Mouse (Mus musculus): ENCODE results near the gene S1pr4. TPM values are rescaled to one million over a fixed set of nuclear protein-coding genes. Genes with fewer than 3 reads are reported as not detected.

S1pr4 gene
- polyA plus RNA-seq, 1 experiment from 2014 or later: 0.53 TPM

- 84% methylated on average over 11 of the region's 11 CpGs for WGBS
- Histone ChIP-seq H3K4me1 (replicated peaks) (peaks cover 20% of the 10 kb centered on the region), H3K27me3 (no peaks in the 10 kb centered on the region; the same call in 1 of the 2 replicates), H3K9me3 (no peaks in the 10 kb centered on the region), H3K4me3 (replicated peaks) (no peak overlapping the region), H3K4me2 (no peak overlapping the region), H3K27ac (no peak overlapping the region), H3K36me3 (peaks cover 64% of the 10 kb centered on the region), H3K9ac (replicated peaks) (0 out of 2 replicates have a peak overlapping the region, but pooled peaks have one; percentile 27)
- no peak for ATAC-seq (ENCODE audit: insufficient number of reproducible peaks, insufficient read depth, low FRiP score, low TSS enrichment, low read depth)
These were observed 7.2 kb downstream of the S1pr4 start for GRCm38 (mm10) chr10:81492606-81493240.

- no peak overlapping the region for H3K4me2 ChIP-seq
- no peaks in the 10 kb centered on the region for H3K9me3 ChIP-seq
- H3K27me3 ChIP-seq: no peaks in the 10 kb centered on the region; the same call in 1 of the 2 replicates
- no peak overlapping the region for H3K27ac ChIP-seq
- no peak overlapping the region for H3K4me3 ChIP-seq (replicated peaks)
- H3K36me3 ChIP-seq: peaks cover 81% of the 10 kb centered on the region
- WGBS: 94% methylated on average over 9 of the region's 9 CpGs
- H3K9ac ChIP-seq (replicated peaks): no peak overlapping the region
- peaks cover 17% of the 10 kb centered on the region for H3K4me1 ChIP-seq (replicated peaks)
- no peak for ATAC-seq (ENCODE audit: insufficient number of reproducible peaks, insufficient read depth, low FRiP score, low TSS enrichment, low read depth)
These were observed 8.9 kb downstream of the S1pr4 start for GRCm38 (mm10) chr10:81491018-81491417.

DNA sequence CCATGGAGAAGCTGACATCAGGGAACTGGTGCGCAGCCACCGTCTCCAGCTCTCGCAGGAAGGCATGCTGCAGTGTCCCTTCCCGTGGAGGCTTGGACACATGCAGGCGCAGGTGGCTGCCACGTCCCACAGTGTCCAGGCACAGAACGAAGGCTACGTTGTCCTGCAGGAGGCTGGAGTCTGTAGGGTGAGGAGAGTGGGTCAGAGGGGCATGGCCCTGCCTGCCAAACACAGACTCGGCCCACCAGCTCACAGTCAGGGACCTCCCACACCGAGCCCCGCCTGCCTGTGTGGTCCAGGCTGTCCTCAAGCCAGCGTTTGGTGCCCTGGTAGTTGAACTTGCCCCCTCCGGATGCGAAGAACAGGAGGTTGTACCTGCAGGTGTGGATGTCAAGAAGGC lies 10.0 kb downstream of the S1pr4 start:
- Histone ChIP-seq H3K9me3 (no peaks in the 10 kb centered on the region), H3K27me3 (no peaks in the 10 kb centered on the region; the same call in 1 of the 2 replicates), H3K36me3 (peaks cover 83% of the 10 kb centered on the region), H3K27ac (no peak overlapping the region), H3K4me3 (replicated peaks) (no peak overlapping the region), H3K4me2 (no peak overlapping the region), H3K4me1 (replicated peaks) (peaks cover 9% of the 10 kb centered on the region), H3K9ac (replicated peaks) (no peak overlapping the region)
- ATAC-seq (ENCODE audit: insufficient number of reproducible peaks, insufficient read depth, low FRiP score, low TSS enrichment, low read depth): no peak
- 82% methylated on average over 14 of the region's 14 CpGs for WGBS

- no peak for ATAC-seq (ENCODE audit: insufficient number of reproducible peaks, insufficient read depth, low FRiP score, low TSS enrichment, low read depth)
- 80% methylated on average over 11 of the region's 11 CpGs for WGBS
- Histone ChIP-seq H3K4me1 (replicated peaks) (no peaks in the 10 kb centered on the region), H3K27ac (no peak overlapping the region), H3K9me3 (no peaks in the 10 kb centered on the region), H3K4me3 (replicated peaks) (no peak overlapping the region), H3K27me3 (no peaks in the 10 kb centered on the region; the same call in 1 of the 2 replicates), H3K9ac (replicated peaks) (no peak overlapping the region), H3K4me2 (no peak overlapping the region), H3K36me3 (peaks cover 72% of the 10 kb centered on the region)
These were observed 11.9 kb downstream of the S1pr4 start for GRCm38 (mm10) chr10:81488081-81488480.

DNA sequence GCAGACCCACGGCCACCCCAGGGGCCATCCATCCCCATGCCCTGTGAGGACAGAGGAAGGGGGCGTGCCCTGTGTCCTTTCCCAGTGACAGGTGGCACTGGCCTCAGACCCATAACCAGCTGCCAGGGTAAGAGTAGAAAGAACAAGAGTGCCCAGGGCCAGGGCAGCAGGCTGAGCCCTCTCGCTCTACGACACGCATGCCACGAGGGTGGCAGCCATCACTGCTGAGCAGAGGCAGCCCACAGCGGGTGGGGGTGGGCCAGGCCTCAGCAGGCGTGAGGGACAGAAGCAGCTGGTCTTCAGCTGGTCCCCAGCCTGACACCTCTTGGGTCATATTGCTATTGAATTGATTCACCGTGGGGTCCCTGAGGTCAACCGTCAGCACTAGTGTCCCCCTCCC lies 13.4 kb downstream of the S1pr4 start:
- no peak overlapping the region for H3K9ac ChIP-seq (replicated peaks)
- ATAC-seq (ENCODE audit: insufficient number of reproducible peaks, insufficient read depth, low FRiP score, low TSS enrichment, low read depth): no peak
- H3K4me2 ChIP-seq: no peak overlapping the region
- no peaks in the 10 kb centered on the region for H3K9me3 ChIP-seq
- WGBS: 93% methylated on average over 10 of the region's 10 CpGs
- 0 out of 2 replicates have a peak, but pooled peaks cover 8% of the 10 kb centered on the region for H3K4me1 ChIP-seq (replicated peaks)
- H3K27me3 ChIP-seq: peaks cover 16% of the 10 kb centered on the region
- no peak overlapping the region for H3K4me3 ChIP-seq (replicated peaks)
- no peak overlapping the region for H3K27ac ChIP-seq
- H3K36me3 ChIP-seq: peaks cover 57% of the 10 kb centered on the region

DNA sequence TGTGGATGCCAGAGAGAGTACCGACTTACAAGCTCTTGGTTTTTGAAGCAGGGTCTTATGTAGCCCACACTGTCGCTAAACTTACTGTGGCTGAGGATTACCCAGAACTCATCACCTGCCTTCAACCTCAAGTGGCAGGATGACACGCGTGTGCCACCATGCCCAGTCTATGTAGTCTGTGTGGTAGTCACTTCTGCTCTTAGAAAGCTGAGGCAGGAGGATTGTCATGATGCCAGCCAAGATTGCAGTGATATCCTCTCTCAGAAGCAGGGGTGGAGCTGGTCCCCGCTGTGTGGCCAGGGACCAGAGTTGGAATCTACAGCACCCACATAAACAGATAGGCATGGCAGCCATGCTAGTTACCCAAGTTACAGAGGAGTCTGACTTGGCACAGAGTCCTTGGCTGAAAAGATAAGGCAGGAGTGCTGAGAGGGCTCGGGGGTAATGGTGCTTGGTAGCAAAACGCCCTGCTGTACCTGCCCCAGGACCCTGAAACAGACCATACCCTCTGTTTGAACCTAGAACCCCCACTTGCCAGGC lies 14.4 kb downstream of the S1pr4 start:
- no peak overlapping the region for H3K4me2 ChIP-seq
- H3K9me3 ChIP-seq: no peaks in the 10 kb centered on the region
- H3K36me3 ChIP-seq: peaks cover 47% of the 10 kb centered on the region
- ATAC-seq (ENCODE audit: insufficient number of reproducible peaks, insufficient read depth, low FRiP score, low TSS enrichment, low read depth): no peak
- H3K27ac ChIP-seq: no peak overlapping the region
- 77% methylated on average over 7 of the region's 7 CpGs for WGBS
- no peak overlapping the region for H3K4me3 ChIP-seq (replicated peaks)
- peaks cover 25% of the 10 kb centered on the region for H3K27me3 ChIP-seq
- no peak overlapping the region for H3K9ac ChIP-seq (replicated peaks)
- H3K4me1 ChIP-seq (replicated peaks): 0 out of 2 replicates have a peak, but pooled peaks cover 8% of the 10 kb centered on the region

DNA sequence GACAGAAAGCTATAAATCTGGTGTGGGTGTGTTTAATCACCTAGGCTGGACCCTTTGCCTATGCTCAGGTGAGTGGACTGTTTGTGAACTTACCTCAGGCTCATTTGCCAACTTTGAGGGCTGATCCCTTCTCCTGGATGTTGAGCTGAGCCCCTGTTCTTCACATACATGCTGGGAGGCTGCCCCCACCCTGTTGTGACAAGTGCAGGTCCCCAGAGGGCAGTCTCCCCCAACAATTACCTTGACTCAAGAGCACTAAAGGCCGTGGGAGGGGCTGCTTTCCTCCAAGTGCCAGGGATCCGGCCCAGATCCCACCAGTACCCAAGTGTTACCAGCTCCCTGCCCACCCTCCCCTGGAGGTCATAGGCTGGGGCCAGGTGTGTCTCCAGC lies 14.9 kb downstream of the S1pr4 start:
- Histone ChIP-seq H3K36me3 (peaks cover 42% of the 10 kb centered on the region), H3K9ac (replicated peaks) (no peak overlapping the region), H3K4me2 (no peak overlapping the region), H3K9me3 (no peaks in the 10 kb centered on the region), H3K4me3 (replicated peaks) (no peak overlapping the region), H3K27me3 (peaks cover 30% of the 10 kb centered on the region), H3K4me1 (replicated peaks) (0 out of 2 replicates have a peak, but pooled peaks cover 8% of the 10 kb centered on the region), H3K27ac (no peak overlapping the region)
- no peak for ATAC-seq (ENCODE audit: insufficient number of reproducible peaks, insufficient read depth, low FRiP score, low TSS enrichment, low read depth)
- 27% methylated on average over 2 of the region's 2 CpGs for WGBS

DNA sequence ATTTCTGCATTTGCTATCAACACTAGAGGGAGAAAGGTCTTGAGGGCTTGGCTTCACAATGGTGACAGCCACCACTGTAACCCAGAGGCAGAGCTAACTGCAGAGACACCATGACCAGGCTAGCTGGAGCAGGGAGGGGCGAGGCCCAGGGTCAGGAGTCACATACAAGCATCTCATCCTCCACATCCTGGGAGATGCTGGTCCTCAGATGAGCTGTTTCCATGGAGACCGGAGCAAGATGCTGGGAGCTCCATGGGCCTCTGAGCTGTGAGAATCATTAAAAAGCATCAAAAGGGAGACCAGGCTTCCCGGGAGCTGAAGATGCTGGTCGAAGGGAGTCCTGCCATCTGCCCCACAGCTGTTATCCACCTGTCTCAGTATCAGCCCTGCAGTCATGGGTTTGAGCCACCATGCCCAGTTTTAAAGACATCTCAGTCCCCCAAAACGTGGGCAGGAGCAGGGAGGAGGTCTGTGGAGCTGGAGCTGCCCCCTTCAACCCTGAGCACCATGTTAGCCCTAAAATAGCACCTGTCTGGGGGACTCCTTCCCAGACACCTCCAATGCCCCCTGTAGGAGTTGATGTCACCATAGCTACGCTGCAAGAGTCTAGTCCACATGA lies 15.4 kb downstream of the S1pr4 start:
- Histone ChIP-seq H3K27ac (no peak overlapping the region), H3K9ac (replicated peaks) (no peak overlapping the region), H3K4me1 (replicated peaks) (0 out of 2 replicates have a peak, but pooled peaks cover 8% of the 10 kb centered on the region), H3K4me2 (no peak overlapping the region), H3K36me3 (peaks cover 37% of the 10 kb centered on the region), H3K27me3 (peaks cover 35% of the 10 kb centered on the region), H3K4me3 (replicated peaks) (no peak overlapping the region), H3K9me3 (no peaks in the 10 kb centered on the region)
- ATAC-seq (ENCODE audit: insufficient number of reproducible peaks, insufficient read depth, low FRiP score, low TSS enrichment, low read depth): no peak
- 55% methylated on average over 6 of the region's 6 CpGs for WGBS

DNA sequence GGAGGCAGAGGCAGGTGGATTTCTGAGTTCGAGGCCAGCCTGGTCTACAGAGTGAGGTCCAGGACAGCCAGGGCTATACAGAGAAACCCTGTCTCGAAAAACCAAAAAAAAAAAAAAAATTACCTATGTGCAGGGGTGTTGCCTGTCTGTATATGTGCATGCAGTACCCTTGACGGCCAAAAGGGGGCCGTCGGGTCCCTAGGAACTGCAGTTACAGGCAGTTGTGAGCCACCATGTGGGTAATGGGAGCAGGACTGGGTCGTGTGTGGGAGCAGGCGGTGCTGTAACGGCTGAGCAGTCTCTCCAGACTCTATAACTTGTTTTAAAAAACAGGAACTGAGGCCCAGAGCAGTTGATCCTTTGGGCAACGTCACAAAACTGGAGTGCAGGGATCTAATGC lies 15.9 kb downstream of the S1pr4 start:
- WGBS: 19% methylated on average over 9 of the region's 9 CpGs
- no peak overlapping the region for H3K9ac ChIP-seq (replicated peaks)
- no peaks in the 10 kb centered on the region for H3K9me3 ChIP-seq

GRCm38 (mm10) chr10:81482533-81482889 lies 17.4 kb downstream of the S1pr4 start, which contains the start of gene Celf5:
Gene Celf5 (minus strand): TSS chr10:81482709.
- WGBS: 0% methylated on average over 36 of the region's 36 CpGs
- Histone ChIP-seq H3K27me3 (peaks cover 49% of the 10 kb centered on the region), H3K36me3 (peaks cover 17% of the 10 kb centered on the region), H3K4me1 (replicated peaks) (0 out of 2 replicates have a peak, but pooled peaks cover 8% of the 10 kb centered on the region), H3K9ac (replicated peaks) (peak within 1 kb of the TSS; percentile 60), H3K9me3 (no peaks in the 10 kb centered on the region), H3K27ac (no peak within 1 kb of the TSS), H3K4me3 (replicated peaks) (peak within 1 kb of the TSS; percentile 49), H3K4me2 (peak within 1 kb of the TSS; percentile 71)
- no peak for ATAC-seq (ENCODE audit: insufficient number of reproducible peaks, insufficient read depth, low FRiP score, low TSS enrichment, low read depth)

More for the DNA sequence above, 15.9 kb downstream of the S1pr4 start:
- Histone ChIP-seq H3K4me1 (replicated peaks) (0 out of 2 replicates have a peak, but pooled peaks cover 8% of the 10 kb centered on the region), H3K27ac (no peak overlapping the region), H3K36me3 (peaks cover 31% of the 10 kb centered on the region), H3K27me3 (peaks cover 36% of the 10 kb centered on the region), H3K4me3 (replicated peaks) (no peak overlapping the region), H3K4me2 (no peak overlapping the region)
- ATAC-seq (ENCODE audit: insufficient number of reproducible peaks, insufficient read depth, low FRiP score, low TSS enrichment, low read depth): no peak

Measured in limb, embryonic 12.5 days (tissue).